Mouse (Mus musculus) stomach, embryonic 16.5 days (tissue): ENCODE data around the gene Trim25. TPM values are rescaled to one million over a fixed set of nuclear protein-coding genes. Genes with fewer than 3 reads are reported as not detected.

Source experiments
- ATAC-seq: fragments of 200-750 bp; cut with Nextera tagmentation; 2 replicates; pipeline ENCODE4 v1.8.0; 2017; ENCODE audit warnings: moderate number of reproducible peaks, moderate TSS enrichment; ENCODE audit not compliant: insufficient read depth, low FRiP score
- H3K27ac ChIP-seq: fragments of 300-500 bp; sonication (generic); 2 replicates; pipeline ENCODE4 v1.5.1; 2014; ENCODE audit warnings: low read length
- H3K27me3 ChIP-seq: fragments of 300-500 bp; sonication (generic); 2 replicates; pipeline ENCODE4 v1.6.1; 2014; ENCODE audit warnings: low read length, control low read depth, mixed read lengths; ENCODE audit not compliant: control insufficient read depth, insufficient read depth
- H3K36me3 ChIP-seq: fragments of 300-500 bp; sonication (generic); 2 replicates; pipeline ENCODE4 v1.6.1; 2014; ENCODE audit warnings: low read length; ENCODE audit not compliant: control insufficient read depth, insufficient read depth
- H3K4me1 ChIP-seq: fragments of 300-500 bp; sonication (generic); 2 replicates; pipeline ENCODE4 v1.6.1; 2014; ENCODE audit warnings: low read length, control low read depth, mixed read lengths; ENCODE audit not compliant: control insufficient read depth, insufficient read depth
- H3K4me2 ChIP-seq: fragments of 300-500 bp; sonication (generic); 2 replicates; pipeline ENCODE4 v1.6.1; 2014; ENCODE audit warnings: low read depth, low read length, mixed read lengths
- H3K4me3 ChIP-seq: fragments of 300-500 bp; sonication (generic); replicated peaks from 2 replicates; pipeline ENCODE4 v1.5.1; 2014; ENCODE audit warnings: mild to moderate bottlenecking, low read length
- H3K9ac ChIP-seq: fragments of 300-500 bp; sonication (generic); 2 replicates; pipeline ENCODE4 v1.6.1; 2014; ENCODE audit warnings: low read length
- H3K9me3 ChIP-seq: fragments of 300-500 bp; sonication (generic); replicated peaks from 2 replicates; pipeline ENCODE4 v1.6.1; 2016; ENCODE audit warnings: low read length, control low read depth; ENCODE audit not compliant: control insufficient read depth
- WGBS: fragments of 180-500 bp; shearing (Covaris S2); extraction: QIAGEN DNeasy Blood & Tissue Kit; methylation state at CpG from one replicate; pipeline ENCODE4 v1.1.7; 2014; 5-methylcytosine and 5-hydroxymethylcytosine counted together
- polyA plus RNA-seq: library from polyadenylated mRNA; unstranded; fragments of >200 nt; fragmentation: Nextera tagmentation; extraction: Ambion mirVana; gene quantifications from 2 replicates; pipeline ENCODE4 v1.2.1, GENCODE M21; 2015

Gene Trim25
- polyA plus RNA-seq, 1 experiment from 2014 or later: 27.8 TPM

DNA sequence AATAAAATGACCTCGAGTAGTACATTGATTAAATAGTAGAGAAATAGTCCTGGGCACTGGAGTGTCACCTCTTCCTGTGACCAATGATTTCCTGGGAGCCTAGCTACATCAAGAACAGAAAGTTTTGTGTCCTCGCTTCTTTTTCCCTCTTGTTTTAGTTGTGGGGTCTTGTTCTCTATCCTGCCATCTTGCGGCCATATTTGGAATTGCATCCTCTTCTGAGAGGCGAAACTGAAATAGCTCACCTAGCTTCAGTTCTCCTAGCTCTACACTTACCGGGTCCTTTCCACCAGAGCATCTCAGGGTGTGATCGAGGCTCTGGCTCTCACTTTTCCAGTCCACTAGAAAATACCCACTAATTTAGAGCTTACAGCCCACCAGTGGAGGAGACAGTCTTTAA, 70.1 kb downstream of the Trim25 start:
- H3K27me3 ChIP-seq: no peaks in the 10 kb centered on the region
- H3K4me2 ChIP-seq: no peak overlapping the region
- no peaks in the 10 kb centered on the region for H3K4me1 ChIP-seq
- no peak overlapping the region for H3K9ac ChIP-seq
- no peak for ATAC-seq
- WGBS: 23% methylated on average over 6 of the region's 6 CpGs
- no peaks in the 10 kb centered on the region for H3K9me3 ChIP-seq
- H3K36me3 ChIP-seq: no peaks in the 10 kb centered on the region
- no peak overlapping the region for H3K27ac ChIP-seq
- no peak overlapping the region for H3K4me3 ChIP-seq

Other genes with a start within 250 kb of the Trim25 start
- gene Akap1, start 134.8 kb upstream of the Trim25 start, polyA plus RNA-seq: 28.5 and 30.9 TPM in 2 replicates
- 88.2 and 93.1 TPM in 2 replicates for gene Scpep1, start 43.9 kb upstream of the Trim25 start, polyA plus RNA-seq
- not detected in 2 replicates for gene Elobl, start 32.4 kb upstream of the Trim25 start, polyA plus RNA-seq
- 10.1 and 10.7 TPM in 2 replicates for gene Coil, start 29.1 kb upstream of the Trim25 start, polyA plus RNA-seq
- 3.2 and 3.6 TPM in 2 replicates for gene Dgke, start 67.5 kb downstream of the Trim25 start, polyA plus RNA-seq
- gene Gm525, start 74.5 kb downstream of the Trim25 start, polyA plus RNA-seq: 1.3 and 2.1 TPM in 2 replicates